Comparison of ENCODE assay signal across 7 mouse cellular contexts in genomic region chr9:28403831-28404562, GRCm38 (mm10).
DNase-seq lines count a peak whose midpoint lies in the region; ATAC-seq and TF ChIP-seq lines count a peak whose summit lies in the region.

No protein-coding gene starts in this region.

- TF ChIP-seq POLR2A in thymus, adult 2 months (IDR thresholded peaks at IDR 0.05; ENCODE audit: control insufficient read depth, extremely low read depth, insufficient read depth, low read length, poor library complexity): no peak

- no peak for TF ChIP-seq CTCF in thymus, adult 2 months (IDR thresholded peaks at IDR 0.05; ENCODE audit: borderline replicate concordance, control insufficient read depth, extremely low read depth, insufficient read depth, low read length, poor library complexity)

- 4% methylated on average over 26 of the region's 30 CpGs for WGBS in embryonic facial prominence, embryonic 14.5 days
- 2% methylated on average over 30 of the region's 30 CpGs for WGBS in hindbrain, embryonic 10.5 days
- WGBS in thymus, adult 2 months: 7% methylated on average over 30 of the region's 30 CpGs

- peak overlapping the region; percentile 97 for H3K4me2 ChIP-seq in embryonic facial prominence, embryonic 14.5 days (ENCODE audit: low read depth, low read length)

- H3K36me3 ChIP-seq in embryonic facial prominence, embryonic 14.5 days (ENCODE audit: control insufficient read depth, insufficient read depth, low read length): no peaks in the 10 kb centered on the region
- H3K36me3 ChIP-seq in hindbrain, embryonic 10.5 days: no peaks in the 10 kb centered on the region
- H3K36me3 ChIP-seq in thymus, adult 2 months (ENCODE audit: control insufficient read depth, insufficient read depth, low read length): no peaks in the 10 kb centered on the region

- peak; percentile 75 for ATAC-seq in embryonic facial prominence, embryonic 14.5 days (ENCODE audit: low read depth)

- DNase-seq in Muller cell, postnatal 12 days (ENCODE audit: inconsistent ontology term): peak; percentile 71
- DNase-seq in adrenal gland, postnatal 25 days: peak; percentile 79
- DNase-seq in embryonic facial prominence, embryonic 14.5 days (ENCODE audit: low spot score): peak; percentile 33
- peak; percentile 81 for DNase-seq in hindbrain, embryonic 10.5 days (ENCODE audit: low spot score)
- peak; percentile 82 to 84 for DNase-seq in left cerebral cortex, postnatal 14 days (ENCODE audit: low spot score in 2 of 2)
- DNase-seq in neural tube, embryonic 10.5 days (ENCODE audit: extremely low spot score, low spot score): peak; percentile 73
- DNase-seq in thymus, adult 2 months: no peak

- H3K9me3 ChIP-seq in embryonic facial prominence, embryonic 14.5 days (ENCODE audit: control insufficient read depth, low read length): no peaks in the 10 kb centered on the region
- H3K9me3 ChIP-seq in hindbrain, embryonic 10.5 days: no peaks in the 10 kb centered on the region

- intact Hi-C loops in left cerebral cortex, postnatal 14 days (cut with DNase I): loop anchor here (5.0 kb wide), 1 partner anchor 142 kb away; no protein-coding TSS in a partner anchor

- peaks cover 28% of the 10 kb centered on the region for H3K27me3 ChIP-seq in embryonic facial prominence, embryonic 14.5 days (replicated peaks; ENCODE audit: control insufficient read depth, insufficient read depth, low read length)
- H3K27me3 ChIP-seq in hindbrain, embryonic 10.5 days (ENCODE audit: insufficient read depth, poor library complexity, severe bottlenecking): peaks cover 43% of the 10 kb centered on the region
- H3K27me3 ChIP-seq in thymus, adult 2 months (ENCODE audit: control insufficient read depth, insufficient read depth, low read length): no peaks in the 10 kb centered on the region

- H3K27ac ChIP-seq in embryonic facial prominence, embryonic 14.5 days (replicated peaks; ENCODE audit: low read depth, low read length): no peak overlapping the region
- peak overlapping the region; percentile 78 for H3K27ac ChIP-seq in hindbrain, embryonic 10.5 days
- no peak overlapping the region for H3K27ac ChIP-seq in thymus, adult 2 months (ENCODE audit: control insufficient read depth, insufficient read depth, low read length)

- H3K4me3 ChIP-seq in embryonic facial prominence, embryonic 14.5 days (ENCODE audit: low read depth, low read length): peak overlapping the region; percentile 57
- peak overlapping the region; percentile 65 for H3K4me3 ChIP-seq in hindbrain, embryonic 10.5 days
- H3K4me3 ChIP-seq in thymus, adult 2 months (ENCODE audit: control insufficient read depth, insufficient read depth, low read length): no peak overlapping the region

- H3K9ac ChIP-seq in embryonic facial prominence, embryonic 14.5 days (ENCODE audit: low read depth, low read length): peak overlapping the region; percentile 53

- H3K4me1 ChIP-seq in embryonic facial prominence, embryonic 14.5 days (ENCODE audit: control insufficient read depth, insufficient read depth, low read length): peaks cover 4% of the 10 kb centered on the region; the same call in 1 of the 2 replicates
- peaks cover 20% of the 10 kb centered on the region for H3K4me1 ChIP-seq in hindbrain, embryonic 10.5 days (replicated peaks)
- no peaks in the 10 kb centered on the region for H3K4me1 ChIP-seq in thymus, adult 2 months (replicated peaks; ENCODE audit: control insufficient read depth, insufficient read depth, low read length)
